Mouse (Mus musculus) neural tube, embryonic 15.5 days (tissue): ENCODE measurements around the gene Nr2f2. TPM values are rescaled to one million over a fixed set of nuclear protein-coding genes. Genes with fewer than 3 reads are reported as not detected.

ENCODE experiments used
- ATAC-seq: fragments of 200-750 bp; cut with Nextera tagmentation; 2 replicates; pipeline ENCODE4 v1.8.0; 2017; ENCODE audit warnings: mild to moderate bottlenecking, moderate TSS enrichment, moderate library complexity; ENCODE audit not compliant: low FRiP score
- H3K27ac ChIP-seq: fragments of 300-500 bp; sonication (generic); replicated peaks from 2 replicates; pipeline ENCODE4 v1.5.1; 2015; ENCODE audit warnings: mild to moderate bottlenecking, inconsistent platforms
- H3K27me3 ChIP-seq: fragments of 300-500 bp; sonication (generic); replicated peaks from 2 replicates; pipeline ENCODE4 v1.6.1; 2015; ENCODE audit warnings: inconsistent platforms
- H3K36me3 ChIP-seq: fragments of 300-500 bp; sonication (generic); 2 replicates; pipeline ENCODE4 v1.6.1; 2015; ENCODE audit warnings: inconsistent platforms
- H3K4me1 ChIP-seq: fragments of 300-500 bp; sonication (generic); 2 replicates; pipeline ENCODE4 v1.6.1; 2015; ENCODE audit warnings: inconsistent platforms
- H3K4me2 ChIP-seq: fragments of 300-500 bp; sonication (generic); 2 replicates; pipeline ENCODE4 v1.6.1; 2015; ENCODE audit warnings: inconsistent platforms, mild to moderate bottlenecking, moderate library complexity
- H3K4me3 ChIP-seq: fragments of 300-500 bp; sonication (generic); replicated peaks from 2 replicates; pipeline ENCODE4 v1.5.1; 2015; ENCODE audit warnings: mild to moderate bottlenecking, inconsistent platforms
- H3K9ac ChIP-seq: fragments of 300-500 bp; sonication (generic); replicated peaks from 2 replicates; pipeline ENCODE4 v1.6.1; 2015; ENCODE audit warnings: mild to moderate bottlenecking, inconsistent platforms
- H3K9me3 ChIP-seq: fragments of 300-500 bp; sonication (generic); replicated peaks from 2 replicates; pipeline ENCODE4 v1.6.1; 2016; ENCODE audit warnings: inconsistent platforms
- WGBS: fragments of 180-500 bp; shearing (Covaris S2); methylation state at CpG from one replicate; pipeline ENCODE4 v1.1.7; 2015; ENCODE audit warnings: mixed read lengths; 5-methylcytosine and 5-hydroxymethylcytosine counted together
- polyA plus RNA-seq: library from polyadenylated mRNA; unstranded; fragments of >200 nt; fragmentation: Nextera tagmentation; extraction: Ambion mirVana; gene quantifications from 2 replicates; pipeline ENCODE4 v1.2.1, GENCODE M21; 2015

The Nr2f2 gene
- polyA plus RNA-seq, 1 experiment from 2014 or later = 62.5 TPM

DNA sequence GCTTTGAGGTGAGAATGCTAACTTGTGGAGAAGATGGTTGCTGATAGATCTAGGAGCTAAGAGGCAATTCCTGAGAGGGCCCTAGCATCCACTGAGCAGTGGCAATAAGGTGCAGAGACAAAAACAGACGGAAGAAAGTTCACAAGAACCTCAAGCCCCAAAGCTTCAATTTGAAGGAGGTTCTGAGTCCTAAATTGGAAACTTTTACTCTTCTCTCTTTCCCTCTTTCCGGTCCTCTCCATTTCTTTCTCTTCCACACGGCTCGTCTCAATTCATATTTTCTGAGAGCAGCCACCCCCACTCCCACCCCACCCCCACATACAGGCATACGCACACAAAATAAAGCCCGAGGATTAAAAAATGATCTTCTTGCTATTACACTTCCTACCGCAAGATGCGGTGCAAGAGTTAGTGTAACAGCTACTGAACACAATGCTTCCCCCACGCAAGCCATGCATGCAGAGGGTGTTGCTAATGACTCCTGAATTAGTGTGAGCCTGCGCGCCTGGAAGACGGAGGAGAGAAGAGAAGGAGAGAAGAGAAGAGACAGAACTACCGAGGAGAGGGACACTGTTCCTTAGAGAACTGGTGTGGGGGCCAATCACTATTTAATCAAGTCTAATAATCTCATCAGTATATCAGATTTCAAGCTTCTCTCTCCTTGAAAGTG is 29.8 kb downstream of the Nr2f2 start:
- 24% methylated on average over 13 of the region's 13 CpGs for WGBS
- no peak overlapping the region for H3K4me2 ChIP-seq
- H3K27me3 ChIP-seq = peaks cover 87% of the 10 kb centered on the region
- H3K9me3 ChIP-seq = no peaks in the 10 kb centered on the region
- ATAC-seq = no peak
- H3K9ac ChIP-seq = no peak overlapping the region
- no peak overlapping the region for H3K27ac ChIP-seq
- H3K4me1 ChIP-seq = peaks cover 17% of the 10 kb centered on the region
- H3K4me3 ChIP-seq = no peak overlapping the region
- no peaks in the 10 kb centered on the region for H3K36me3 ChIP-seq

- Histone ChIP-seq H3K4me3 (no peak overlapping the region), H3K27me3 (peaks cover 88% of the 10 kb centered on the region), H3K9ac (no peak overlapping the region), H3K36me3 (no peaks in the 10 kb centered on the region), H3K27ac (no peak overlapping the region), H3K4me2 (no peak overlapping the region), H3K9me3 (no peaks in the 10 kb centered on the region), H3K4me1 (peaks cover 23% of the 10 kb centered on the region)
- 50% methylated on average over 3 of the region's 3 CpGs for WGBS
- no peak for ATAC-seq
These were observed 30.4 kb downstream of the Nr2f2 start for GRCm38 (mm10) chr7:70336126-70336525.

DNA sequence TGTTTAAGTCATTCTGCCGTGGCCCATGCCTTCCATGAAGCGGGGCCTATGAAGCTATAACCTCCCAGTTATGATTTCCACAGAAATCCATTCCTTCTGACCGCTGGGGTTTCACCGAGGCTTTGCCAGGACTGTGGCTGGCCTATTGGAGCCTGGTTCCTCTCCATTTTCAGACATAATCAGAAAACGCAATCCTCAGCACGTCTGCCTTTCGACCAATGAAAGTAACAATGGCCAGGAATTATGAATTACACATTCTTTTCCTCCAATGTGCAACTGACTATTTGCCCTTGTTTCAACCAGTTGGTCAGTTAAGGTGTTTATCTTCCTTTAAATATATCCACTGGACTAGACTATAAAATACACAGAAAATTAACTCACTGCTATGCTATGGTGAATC is 31.1 kb downstream of the Nr2f2 start:
- H3K4me3 ChIP-seq = no peak overlapping the region
- WGBS = 16% methylated on average over 7 of the region's 7 CpGs
- no peak overlapping the region for H3K27ac ChIP-seq
- H3K4me1 ChIP-seq = peaks cover 29% of the 10 kb centered on the region
- no peak for ATAC-seq
- no peaks in the 10 kb centered on the region for H3K36me3 ChIP-seq
- no peak overlapping the region for H3K4me2 ChIP-seq
- H3K9me3 ChIP-seq = no peaks in the 10 kb centered on the region
- H3K9ac ChIP-seq = no peak overlapping the region
- peaks cover 89% of the 10 kb centered on the region for H3K27me3 ChIP-seq

DNA sequence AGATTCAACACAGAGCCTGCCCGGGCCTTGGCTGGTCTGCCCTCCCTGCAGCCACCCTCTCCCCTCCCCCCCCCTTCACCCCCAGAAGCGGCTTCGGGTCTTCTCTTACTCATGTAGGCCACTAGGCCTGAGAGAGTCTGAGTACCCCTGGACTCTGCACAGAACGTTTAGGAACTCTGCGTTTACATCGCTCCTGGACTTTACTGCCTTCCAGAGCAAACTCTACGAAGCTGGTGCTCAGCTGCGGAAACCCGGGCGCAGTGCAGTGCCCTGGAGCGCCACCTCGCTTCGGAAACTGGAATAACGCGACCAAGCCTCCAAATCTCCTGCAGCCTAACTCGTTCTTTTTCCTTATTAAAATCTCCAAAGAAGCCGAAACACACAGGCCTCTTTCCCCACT is 31.7 kb downstream of the Nr2f2 start:
- under 1% methylated on average over 17 of the region's 17 CpGs for WGBS
- peak overlapping the region; percentile 46 for H3K4me2 ChIP-seq
- H3K9me3 ChIP-seq = no peaks in the 10 kb centered on the region
- no peak overlapping the region for H3K9ac ChIP-seq
- peaks cover 88% of the 10 kb centered on the region for H3K27me3 ChIP-seq
- peak overlapping the region; percentile 19; the same call in 1 of the 2 replicates for H3K4me3 ChIP-seq
- ATAC-seq = peak; percentile 56; the same call in 1 of the 2 replicates
- peaks cover 29% of the 10 kb centered on the region for H3K4me1 ChIP-seq
- H3K27ac ChIP-seq = no peak overlapping the region
- H3K36me3 ChIP-seq = no peaks in the 10 kb centered on the region

GRCm38 (mm10) chr7:70333851-70334250 is 32.7 kb downstream of the Nr2f2 start:
- H3K4me3 ChIP-seq = no peak overlapping the region
- H3K27ac ChIP-seq = no peak overlapping the region
- peaks cover 29% of the 10 kb centered on the region for H3K4me1 ChIP-seq
- no peak overlapping the region for H3K9ac ChIP-seq
- H3K36me3 ChIP-seq = no peaks in the 10 kb centered on the region
- 13% methylated on average over 11 of the region's 11 CpGs for WGBS
- peaks cover 91% of the 10 kb centered on the region for H3K27me3 ChIP-seq
- H3K4me2 ChIP-seq = no peak overlapping the region
- H3K9me3 ChIP-seq = no peaks in the 10 kb centered on the region
- ATAC-seq = no peak

DNA sequence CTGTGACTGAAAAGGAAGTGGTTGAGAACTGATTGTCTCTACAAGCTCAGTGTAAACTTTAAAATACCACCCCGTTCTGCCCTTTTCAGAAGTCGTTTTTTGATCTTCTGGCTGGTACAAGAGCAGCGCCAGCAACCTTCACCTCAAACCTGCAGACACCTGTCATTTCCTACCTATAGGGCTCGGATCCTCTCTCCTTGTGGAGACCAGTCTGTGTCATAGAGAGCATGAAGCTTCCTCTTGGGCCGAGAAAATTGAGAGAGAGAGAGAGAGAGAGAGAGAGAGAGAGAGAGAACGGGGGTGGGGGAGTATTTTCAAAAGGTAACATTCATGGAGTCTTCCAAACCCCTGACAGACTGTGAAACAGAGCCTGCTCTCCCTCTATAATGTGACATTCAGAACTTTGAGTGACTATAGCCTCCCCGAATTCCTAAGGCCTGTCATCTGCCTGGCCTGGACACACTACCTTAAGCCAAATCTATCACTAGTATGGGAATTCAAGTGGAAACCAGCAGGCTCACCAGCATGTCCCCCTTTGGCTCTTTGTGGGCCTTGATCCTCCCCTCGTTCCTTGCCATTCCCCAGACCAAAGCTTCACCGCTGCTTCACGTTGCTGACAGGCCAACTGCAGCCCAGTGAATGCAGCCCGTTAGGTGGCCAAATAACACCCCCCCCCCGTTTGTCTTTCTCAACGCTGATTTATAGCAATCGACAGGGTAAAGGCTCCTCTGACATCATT is 33.4 kb downstream of the Nr2f2 start:
- Histone ChIP-seq H3K4me1 (peaks cover 29% of the 10 kb centered on the region), H3K9me3 (no peaks in the 10 kb centered on the region), H3K27ac (no peak overlapping the region), H3K9ac (no peak overlapping the region), H3K27me3 (peaks cover 90% of the 10 kb centered on the region), H3K4me2 (no peak overlapping the region), H3K4me3 (no peak overlapping the region), H3K36me3 (no peaks in the 10 kb centered on the region)
- ATAC-seq = no peak
- 18% methylated on average over 14 of the region's 14 CpGs for WGBS

GRCm38 (mm10) chr7:70332064-70332850 is 34.3 kb downstream of the Nr2f2 start:
- no peak for ATAC-seq
- H3K4me1 ChIP-seq = peaks cover 21% of the 10 kb centered on the region
- WGBS = 4% methylated on average over 26 of the region's 26 CpGs
- peaks cover 90% of the 10 kb centered on the region for H3K27me3 ChIP-seq
- no peaks in the 10 kb centered on the region for H3K36me3 ChIP-seq
- peak overlapping the region; percentile 61 for H3K4me2 ChIP-seq
- no peak overlapping the region for H3K9ac ChIP-seq
- peak overlapping the region; percentile 35 for H3K4me3 ChIP-seq
- H3K27ac ChIP-seq = no peak overlapping the region
- H3K9me3 ChIP-seq = no peaks in the 10 kb centered on the region

GRCm38 (mm10) chr7:70331243-70332063 is 35.1 kb downstream of the Nr2f2 start:
- Histone ChIP-seq H3K4me3 (peak overlapping the region; percentile 35), H3K9ac (0 out of 2 replicates have a peak overlapping the region, but pooled peaks have one; percentile 17), H3K4me1 (peaks cover 21% of the 10 kb centered on the region), H3K4me2 (peak overlapping the region; percentile 61), H3K27me3 (peaks cover 90% of the 10 kb centered on the region), H3K36me3 (no peaks in the 10 kb centered on the region), H3K9me3 (no peaks in the 10 kb centered on the region), H3K27ac (no peak overlapping the region)
- peak; percentile 60 for ATAC-seq
- under 1% methylated on average over 48 of the region's 48 CpGs for WGBS

GRCm38 (mm10) chr7:70330761-70331242 is 35.7 kb downstream of the Nr2f2 start:
- H3K27me3 ChIP-seq = peaks cover 90% of the 10 kb centered on the region
- H3K4me1 ChIP-seq = peaks cover 21% of the 10 kb centered on the region
- no peaks in the 10 kb centered on the region for H3K9me3 ChIP-seq
- no peak overlapping the region for H3K9ac ChIP-seq
- ATAC-seq = no peak
- H3K4me2 ChIP-seq = peak overlapping the region; percentile 61
- H3K36me3 ChIP-seq = no peaks in the 10 kb centered on the region
- H3K4me3 ChIP-seq = peak overlapping the region; percentile 35; the same call in 1 of the 2 replicates
- no peak overlapping the region for H3K27ac ChIP-seq
- WGBS = 2% methylated on average over 19 of the region's 19 CpGs

DNA sequence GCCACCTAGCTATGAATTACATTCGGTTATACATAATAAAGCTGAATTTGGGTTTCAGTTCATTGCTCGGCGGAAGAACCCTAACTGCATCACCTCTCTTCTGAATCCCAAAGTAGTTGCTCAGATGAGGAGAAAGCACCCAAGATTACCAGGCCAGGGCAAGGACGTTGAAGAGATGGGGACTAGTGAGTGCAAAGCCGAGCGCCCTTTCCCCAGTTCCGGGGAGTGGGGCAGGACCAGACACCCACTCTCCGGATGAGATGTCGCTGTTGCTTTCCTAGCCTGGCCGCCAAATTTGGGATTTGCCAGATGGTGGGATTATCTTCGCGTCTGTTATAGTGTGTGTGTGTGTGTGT is 36.4 kb downstream of the Nr2f2 start:
- peaks cover 91% of the 10 kb centered on the region for H3K27me3 ChIP-seq
- H3K9me3 ChIP-seq = no peaks in the 10 kb centered on the region
- 8% methylated on average over 12 of the region's 12 CpGs for WGBS
- peak overlapping the region; percentile 61; the same call in 1 of the 2 replicates for H3K4me2 ChIP-seq
- H3K27ac ChIP-seq = no peak overlapping the region
- H3K4me1 ChIP-seq = peaks cover 26% of the 10 kb centered on the region
- H3K4me3 ChIP-seq = no peak overlapping the region
- no peak for ATAC-seq
- H3K9ac ChIP-seq = no peak overlapping the region
- no peaks in the 10 kb centered on the region for H3K36me3 ChIP-seq
